In the genomic region with DNA sequence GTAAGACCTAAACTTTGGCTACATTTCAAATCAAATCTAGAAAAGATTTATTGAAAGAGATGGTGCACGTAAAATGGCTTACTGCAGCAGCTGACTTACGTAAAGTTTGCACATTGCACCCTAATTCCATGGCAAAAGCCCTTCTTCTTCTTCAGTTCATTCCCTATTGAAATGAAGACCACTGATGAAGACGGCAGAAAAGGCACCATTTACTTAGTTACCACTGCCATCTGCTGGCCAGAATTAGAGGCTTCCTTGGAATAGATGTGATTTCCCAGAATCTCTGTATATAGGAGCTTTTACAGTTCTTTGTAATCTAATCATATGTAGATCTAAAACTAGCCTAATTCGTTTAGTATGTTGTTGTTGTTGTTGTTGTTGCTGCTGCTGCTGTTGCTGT, we compare ENCODE assay signal across 8 mouse cellular contexts.
DNase-seq lines count a peak whose midpoint lies in the region; ATAC-seq lines count a peak whose summit lies in the region.

No protein-coding gene starts in this region.

- peak; percentile 38 for DNase-seq in CD4-positive, CD25-positive, alpha-beta regulatory T cell, adult 2 months (ENCODE audit: low read depth, low spot score)
- DNase-seq in NIH3T3 (ENCODE audit: low read depth) = peak; percentile 80
- peak; percentile 39 to 73 for DNase-seq in cerebellum, postnatal 36 days
- DNase-seq in gastrocnemius, postnatal 10 days = peak; percentile 53
- DNase-seq in layer of hippocampus, adult 8-10 months (ENCODE audit: low spot score in 2 of 2) = peak; percentile 30 to 76
- DNase-seq in lung, postnatal 36 days = peak; percentile 86
- peak; percentile 74 for DNase-seq in right cerebral cortex, adult 18-20 months

- ATAC-seq in CD4-positive, CD25-positive, alpha-beta regulatory T cell, adult 4 months = no peak
